Mouse (Mus musculus) gonadal fat pad, adult 2 months (tissue): Measurements from ENCODE around the gene Krtap17-1. TPM values are rescaled to one million over a fixed set of nuclear protein-coding genes. Genes with fewer than 3 reads are reported as not detected.

Source experiments
- DNase-seq: peaks from one replicate; pipeline ENCODE4 v3.0.0-alpha.2; 2012; ENCODE audit warnings: low read depth
- polyA plus RNA-seq: library from polyadenylated mRNA; depleted of rRNA; stranded (reverse); fragments of >200 nt; gene quantifications from 2 replicates; pipeline ENCODE4 v1.2.3, GENCODE M21; 2012; rRNA removed

Krtap17-1 gene
- polyA plus RNA-seq, 1 experiment: not detected

- DNase-seq: no peak
These were observed 27.8 kb downstream of the Krtap17-1 start for GRCm38 (mm10) chr11:99965961-99966360.

- DNase-seq: no peak
These were observed 29.6 kb downstream of the Krtap17-1 start for GRCm38 (mm10) chr11:99964213-99964612.

- no peak for DNase-seq
These were observed 45.6 kb downstream of the Krtap17-1 start, which contains the start of gene Krtap9-5 for GRCm38 (mm10) chr11:99948175-99948574. Gene Krtap9-5, plus strand, starts transcription at chr11:99948475.

Other genes starting within 250 kb of the Krtap17-1 start
- gene Gm11595, start 221.1 kb downstream of the Krtap17-1 start, polyA plus RNA-seq: not detected in 2 replicates
- gene Krtap4-8, start 213.3 kb downstream of the Krtap17-1 start, polyA plus RNA-seq: not detected in 2 replicates
- not detected in 2 replicates for gene Krtap4-9, start 208.8 kb downstream of the Krtap17-1 start, polyA plus RNA-seq
- not detected in 2 replicates for gene Gm11596, start 200.5 kb downstream of the Krtap17-1 start, polyA plus RNA-seq
- gene Gm11569, start 195.1 kb downstream of the Krtap17-1 start, polyA plus RNA-seq: not detected in 2 replicates
- gene Gm11554, start 189.5 kb downstream of the Krtap17-1 start, polyA plus RNA-seq: not detected in 2 replicates
- not detected in 2 replicates for gene Krtap4-13, start 184.1 kb downstream of the Krtap17-1 start, polyA plus RNA-seq
- gene Gm11564, start 178.3 kb downstream of the Krtap17-1 start, polyA plus RNA-seq: not detected in 2 replicates
- not detected in 2 replicates for gene 2300003K06Rik, start 155.9 kb downstream of the Krtap17-1 start, polyA plus RNA-seq
- gene Krtap4-16, start 142.4 kb downstream of the Krtap17-1 start, polyA plus RNA-seq: not detected in 2 replicates
- gene Gm11568, start 136.1 kb downstream of the Krtap17-1 start, polyA plus RNA-seq: not detected in 2 replicates
- gene Gm11559, start 129.5 kb downstream of the Krtap17-1 start, polyA plus RNA-seq: not detected in 2 replicates
- gene Krtap9-1, start 120.6 kb downstream of the Krtap17-1 start, polyA plus RNA-seq: not detected in 2 replicates
- gene Gm11567, start 114.8 kb downstream of the Krtap17-1 start, polyA plus RNA-seq: not detected in 2 replicates
- gene Krtap31-1, start 86.1 kb downstream of the Krtap17-1 start, polyA plus RNA-seq: not detected in 2 replicates
- not detected in 2 replicates for gene Gm11565, start 79.2 kb downstream of the Krtap17-1 start, polyA plus RNA-seq
- not detected in 2 replicates for gene Krtap31-2, start 57.7 kb downstream of the Krtap17-1 start, polyA plus RNA-seq
- gene Krtap9-5, start 45.5 kb downstream of the Krtap17-1 start, polyA plus RNA-seq: not detected in 2 replicates
- not detected in 2 replicates for gene Krtap29-1, start 14.9 kb downstream of the Krtap17-1 start, polyA plus RNA-seq
- gene Krtap16-1, start 7.4 kb downstream of the Krtap17-1 start, polyA plus RNA-seq: not detected in 2 replicates
- 0.09 TPM in 1 of 2 replicates, not detected in the other for gene Krt33a, start 22.2 kb upstream of the Krtap17-1 start, polyA plus RNA-seq
- not detected in 2 replicates for gene Krt33b, start 35.9 kb upstream of the Krtap17-1 start, polyA plus RNA-seq
- not detected in 2 replicates for gene Krt34, start 47.6 kb upstream of the Krtap17-1 start, polyA plus RNA-seq
- 0.16 and 0.19 TPM in 2 replicates for gene Krt31, start 56.6 kb upstream of the Krtap17-1 start, polyA plus RNA-seq
- gene Krt32, start 94.2 kb upstream of the Krtap17-1 start, polyA plus RNA-seq: 0.71 and 3.7 TPM in 2 replicates
- gene Krt35, start 102.2 kb upstream of the Krtap17-1 start, polyA plus RNA-seq: 0.13 and 0.35 TPM in 2 replicates
- 0.63 and 1.0 TPM in 2 replicates for gene Krt36, start 111.6 kb upstream of the Krtap17-1 start, polyA plus RNA-seq
- not detected in 2 replicates for gene Krt13, start 127.6 kb upstream of the Krtap17-1 start, polyA plus RNA-seq
- gene Krt15, start 141.9 kb upstream of the Krtap17-1 start, polyA plus RNA-seq: 22.6 and 22.7 TPM in 2 replicates
- 181 and 213 TPM in 2 replicates for gene Krt19, start 154.7 kb upstream of the Krtap17-1 start, polyA plus RNA-seq
- gene Krt9, start 199.3 kb upstream of the Krtap17-1 start, polyA plus RNA-seq: 0.04 TPM in 1 of 2 replicates, not detected in the other
- gene Krt14, start 213.6 kb upstream of the Krtap17-1 start, polyA plus RNA-seq: 40.0 and 42.3 TPM in 2 replicates